Mouse (Mus musculus) heart, postnatal 0 days (tissue): ENCODE data around the gene Smim15. TPM values are rescaled to one million over a fixed set of nuclear protein-coding genes. Genes with fewer than 3 reads are reported as not detected.

Source experiments
- ATAC-seq: fragments of 200-750 bp; cut with Nextera tagmentation; 2 replicates; pipeline ENCODE4 v1.8.0; 2017; ENCODE audit warnings: low read depth, moderate number of reproducible peaks, moderate library complexity; ENCODE audit not compliant: insufficient read depth
- DNase-seq: peaks from one replicate; pipeline ENCODE4 v3.0.0-alpha.2; 2016; ENCODE audit warnings: low spot score
- H3K27ac ChIP-seq: fragments of 300-500 bp; sonication (generic); 2 replicates; pipeline ENCODE4 v1.5.1; 2014; ENCODE audit warnings: low read depth, mild to moderate bottlenecking
- H3K27me3 ChIP-seq: fragments of 300-500 bp; sonication (generic); 2 replicates; pipeline ENCODE4 v1.6.1; 2014; ENCODE audit warnings: low read length, mixed read lengths; ENCODE audit not compliant: control insufficient read depth, insufficient read depth
- H3K36me3 ChIP-seq: fragments of 300-500 bp; sonication (generic); replicated peaks from 2 replicates; pipeline ENCODE4 v1.6.1; 2014; ENCODE audit warnings: low read length, mixed read lengths; ENCODE audit not compliant: control insufficient read depth, insufficient read depth
- H3K4me1 ChIP-seq: fragments of 300-500 bp; sonication (generic); 2 replicates; pipeline ENCODE4 v1.6.1; 2014; ENCODE audit warnings: antibody characterized with exemption; ENCODE audit not compliant: control insufficient read depth, insufficient read depth
- H3K4me2 ChIP-seq: fragments of 300-500 bp; sonication (generic); 2 replicates; pipeline ENCODE4 v1.6.1; 2014; ENCODE audit warnings: low read depth, mild to moderate bottlenecking, low read length, moderate library complexity
- H3K4me3 ChIP-seq: fragments of 300-500 bp; sonication (generic); 2 replicates; pipeline ENCODE4 v1.5.1; 2014; ENCODE audit warnings: low read depth, low read length
- H3K9ac ChIP-seq: fragments of 300-500 bp; sonication (generic); replicated peaks from 2 replicates; pipeline ENCODE4 v1.6.1; 2014; ENCODE audit warnings: low read depth, low read length, mixed read lengths
- H3K9me3 ChIP-seq: fragments of 300-500 bp; sonication (generic); replicated peaks from 2 replicates; pipeline ENCODE4 v1.6.1; 2016; ENCODE audit warnings: low read length; ENCODE audit not compliant: control insufficient read depth
- CTCF ChIP-seq: IDR thresholded peaks from 2 replicates; pipeline ENCODE4 v1.5.1; 2016; ENCODE audit warnings: antibody characterized with exemption, control low read depth, low read depth
- EP300 ChIP-seq: IDR thresholded peaks from 2 replicates; pipeline ENCODE4 v1.6.1; 2016; ENCODE audit warnings: antibody characterized with exemption, low read depth
- WGBS: fragments of 180-500 bp; shearing (Covaris S2); extraction: QIAGEN DNeasy Blood & Tissue Kit; methylation state at CpG from one replicate; pipeline ENCODE4 v1.1.7; 2014; 5-methylcytosine and 5-hydroxymethylcytosine counted together
- polyA plus RNA-seq: library from polyadenylated mRNA; unstranded; fragments of >200 nt; fragmentation: Nextera tagmentation; extraction: Ambion mirVana; gene quantifications from 2 replicates; pipeline ENCODE4 v1.2.1, GENCODE M21; 2015
- total RNA-seq: library from RNA; depleted of rRNA; stranded (reverse); fragments of >200 nt; gene quantifications from 2 replicates; pipeline ENCODE4 v1.2.3, GENCODE M21; 2014; ENCODE audit warnings: low replicate concordance; rRNA removed

The Smim15 gene
- total and polyA plus RNA-seq, 2 experiments from 2014 or later = 23.0 to 50.7 TPM

GRCm38 (mm10) chr13:108095617-108096016, 51.4 kb downstream of the Smim15 start:
- Histone ChIP-seq H3K27ac (no peak overlapping the region), H3K27me3 (no peaks in the 10 kb centered on the region), H3K36me3 (no peaks in the 10 kb centered on the region), H3K9me3 (no peaks in the 10 kb centered on the region), H3K9ac (no peak overlapping the region), H3K4me3 (no peak overlapping the region), H3K4me2 (no peak overlapping the region), H3K4me1 (no peaks in the 10 kb centered on the region)
- ATAC-seq = no peak
- WGBS = 70% methylated on average over 7 of the region's 7 CpGs
- no peak for TF ChIP-seq CTCF
- TF ChIP-seq EP300 = no peak
- no peak for DNase-seq

GRCm38 (mm10) chr13:108096446-108096845, 52.2 kb downstream of the Smim15 start:
- 40% methylated on average over 7 of the region's 7 CpGs for WGBS
- Histone ChIP-seq H3K4me1 (no peaks in the 10 kb centered on the region), H3K36me3 (no peaks in the 10 kb centered on the region), H3K9ac (no peak overlapping the region), H3K4me2 (peak overlapping the region; percentile 36; the same call in 1 of the 2 replicates), H3K9me3 (no peaks in the 10 kb centered on the region), H3K27me3 (no peaks in the 10 kb centered on the region), H3K4me3 (no peak overlapping the region), H3K27ac (no peak overlapping the region)
- TF ChIP-seq EP300 (no peak), CTCF (no peak)
- no peak for ATAC-seq
- no peak for DNase-seq

Other genes starting within 250 kb of the Smim15 start
- gene Ndufaf2, start 114.2 kb downstream of the Smim15 start, total RNA-seq = 3.4 TPM in 1 of 2 replicates, not detected in the other
- 61.7 and 62.5 TPM in 2 replicates for gene Ndufaf2, start 114.2 kb downstream of the Smim15 start, polyA plus RNA-seq
- gene Ercc8, start 114.3 kb downstream of the Smim15 start, total RNA-seq = 5.1 and 7.7 TPM in 2 replicates
- 8.0 and 8.7 TPM in 2 replicates for gene Ercc8, start 114.3 kb downstream of the Smim15 start, polyA plus RNA-seq
- gene Elovl7, start 170.0 kb downstream of the Smim15 start, total RNA-seq = 0.95 and 2.7 TPM in 2 replicates
- gene Elovl7, start 170.0 kb downstream of the Smim15 start, polyA plus RNA-seq = 1.8 and 2.1 TPM in 2 replicates